Mouse (Mus musculus) forebrain, embryonic 16.5 days (tissue): ENCODE measurements around the gene Syt2. TPM values are rescaled to one million over a fixed set of nuclear protein-coding genes. Genes with fewer than 3 reads are reported as not detected.

Source experiments
- ATAC-seq: fragments of 200-750 bp; cut with Nextera tagmentation; 2 replicates; pipeline ENCODE4 v1.8.0; 2017; ENCODE audit warnings: mild to moderate bottlenecking, moderate library complexity
- H3K27ac ChIP-seq: fragments of 300-500 bp; sonication (generic); 2 replicates; pipeline ENCODE4 v1.5.1; 2014; ENCODE audit warnings: low read length, control low read depth
- H3K27me3 ChIP-seq: fragments of 300-500 bp; sonication (generic); replicated peaks from 2 replicates; pipeline ENCODE4 v1.6.1; 2014; ENCODE audit warnings: low read length; ENCODE audit not compliant: control insufficient read depth, insufficient read depth
- H3K36me3 ChIP-seq: fragments of 300-500 bp; sonication (generic); 2 replicates; pipeline ENCODE4 v1.6.1; 2014; ENCODE audit not compliant: control insufficient read depth, insufficient read depth
- H3K4me1 ChIP-seq: fragments of 300-500 bp; sonication (generic); replicated peaks from 2 replicates; pipeline ENCODE4 v1.6.1; 2014; ENCODE audit warnings: low read length; ENCODE audit not compliant: control insufficient read depth, insufficient read depth
- H3K4me2 ChIP-seq: fragments of 300-500 bp; sonication (generic); 2 replicates; pipeline ENCODE4 v1.6.1; 2014; ENCODE audit warnings: mild to moderate bottlenecking, low read length, control low read depth
- H3K4me3 ChIP-seq: fragments of 300-500 bp; sonication (generic); replicated peaks from 2 replicates; pipeline ENCODE4 v1.5.1; 2014; ENCODE audit warnings: mild to moderate bottlenecking, low read length, control low read depth
- H3K9ac ChIP-seq: fragments of 300-500 bp; sonication (generic); replicated peaks from 2 replicates; pipeline ENCODE4 v1.6.1; 2014; ENCODE audit warnings: low read depth, low read length, control low read depth
- H3K9me3 ChIP-seq: fragments of 300-500 bp; sonication (generic); 2 replicates; pipeline ENCODE4 v1.6.1; 2016; ENCODE audit warnings: low read length; ENCODE audit not compliant: control insufficient read depth
- WGBS: fragments of 180-500 bp; shearing (Covaris S2); extraction: QIAGEN DNeasy Blood & Tissue Kit; methylation state at CpG from one replicate; pipeline ENCODE4 v1.1.7; 2014; 5-methylcytosine and 5-hydroxymethylcytosine counted together
- polyA plus RNA-seq: library from polyadenylated mRNA; unstranded; fragments of >200 nt; fragmentation: Nextera tagmentation; extraction: Ambion mirVana; gene quantifications from 2 replicates; pipeline ENCODE4 v1.2.1, GENCODE M21; 2015

Gene Syt2
- polyA plus RNA-seq, 1 experiment from 2014 or later: 1.1 TPM

DNA sequence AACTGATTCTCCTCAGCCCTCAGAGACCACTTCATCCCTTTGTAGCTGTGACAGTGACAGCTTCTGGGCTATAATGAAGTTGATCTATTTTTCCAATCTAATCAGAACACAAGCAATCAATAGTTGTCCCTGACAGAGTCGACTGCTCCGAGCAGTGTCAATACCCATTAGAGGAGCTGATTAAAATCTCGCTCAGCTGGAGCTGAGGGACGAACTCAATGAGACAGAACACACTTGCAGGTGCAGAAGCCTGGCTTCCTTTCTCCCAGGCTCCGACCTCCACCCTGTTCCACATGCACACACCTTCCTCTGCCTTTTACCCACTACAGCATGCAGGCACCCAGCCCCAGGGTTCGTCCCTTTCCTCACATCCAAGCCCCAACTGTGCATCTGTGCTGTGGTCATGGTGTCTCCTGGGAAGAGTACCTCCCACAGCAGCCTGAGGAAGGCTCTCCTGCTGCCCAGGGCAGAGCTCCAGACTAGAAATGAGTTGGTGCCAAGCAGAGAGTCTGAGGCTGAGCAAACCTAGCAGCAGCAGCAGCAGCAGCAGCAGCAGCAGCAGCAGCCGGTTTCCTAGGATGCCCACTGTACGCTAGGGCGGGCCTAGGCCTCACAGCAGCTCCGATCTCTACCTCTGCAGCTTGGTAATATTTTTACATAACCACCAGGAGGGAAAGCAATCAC lies 109.9 kb downstream of the Syt2 start:
- H3K27me3 ChIP-seq: no peaks in the 10 kb centered on the region
- no peak overlapping the region for H3K9ac ChIP-seq
- H3K4me1 ChIP-seq: no peaks in the 10 kb centered on the region
- no peaks in the 10 kb centered on the region for H3K36me3 ChIP-seq
- H3K27ac ChIP-seq: no peak overlapping the region
- WGBS: 67% methylated on average over 10 of the region's 10 CpGs
- H3K9me3 ChIP-seq: no peaks in the 10 kb centered on the region
- no peak overlapping the region for H3K4me3 ChIP-seq
- no peak overlapping the region for H3K4me2 ChIP-seq
- no peak for ATAC-seq

DNA sequence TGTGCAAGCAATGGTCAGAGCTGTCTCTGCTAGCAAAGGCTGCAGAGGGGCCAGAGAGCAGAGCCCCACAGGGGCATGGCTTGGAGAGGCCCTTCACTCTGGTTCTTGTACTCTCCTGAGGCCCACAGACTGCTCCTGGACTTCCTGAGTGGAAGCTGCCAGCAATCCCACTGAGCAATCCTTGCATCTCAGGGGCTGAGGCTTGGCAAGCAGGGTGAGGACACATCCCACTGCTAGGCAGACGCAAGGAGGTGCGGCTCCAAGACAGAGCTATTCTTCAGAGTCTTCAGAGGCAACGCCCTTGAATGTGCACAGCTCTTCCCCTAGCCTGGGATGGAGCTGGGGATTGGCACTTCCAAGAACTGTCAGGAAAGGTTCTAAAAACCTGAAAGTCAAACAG lies 110.8 kb downstream of the Syt2 start:
- no peak overlapping the region for H3K9ac ChIP-seq

DNA sequence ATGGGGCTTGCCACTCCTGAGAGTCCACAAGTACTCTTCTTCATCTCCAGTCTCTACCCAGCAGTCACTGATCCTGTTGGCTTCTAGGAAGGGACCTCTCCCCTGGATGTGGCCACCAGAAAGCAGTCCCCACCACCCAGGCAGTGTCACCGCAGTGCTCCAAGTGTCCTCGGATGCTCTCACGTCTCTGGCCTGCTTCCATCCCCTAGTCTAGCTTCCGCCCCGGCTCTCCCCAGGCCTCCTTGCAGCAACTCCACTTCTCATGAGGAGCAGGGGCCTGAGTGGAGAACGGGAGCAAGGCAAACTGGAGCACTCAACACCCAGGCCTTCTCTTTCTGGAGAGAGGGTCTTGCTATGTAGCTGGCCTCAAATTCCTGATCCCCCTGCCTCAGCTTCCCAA lies 112.7 kb downstream of the Syt2 start:
- 89% methylated on average over 6 of the region's 6 CpGs for WGBS
- Histone ChIP-seq H3K4me1 (no peaks in the 10 kb centered on the region), H3K4me2 (no peak overlapping the region), H3K27ac (no peak overlapping the region), H3K9ac (no peak overlapping the region), H3K27me3 (no peaks in the 10 kb centered on the region), H3K4me3 (no peak overlapping the region), H3K9me3 (no peaks in the 10 kb centered on the region), H3K36me3 (no peaks in the 10 kb centered on the region)
- no peak for ATAC-seq

More for the DNA sequence above, 110.8 kb downstream of the Syt2 start:
- Histone ChIP-seq H3K4me2 (no peak overlapping the region), H3K27me3 (no peaks in the 10 kb centered on the region), H3K4me3 (no peak overlapping the region), H3K36me3 (no peaks in the 10 kb centered on the region), H3K27ac (no peak overlapping the region), H3K9me3 (no peaks in the 10 kb centered on the region), H3K4me1 (no peaks in the 10 kb centered on the region)
- ATAC-seq: no peak
- WGBS: 83% methylated on average over 3 of the region's 3 CpGs

DNA sequence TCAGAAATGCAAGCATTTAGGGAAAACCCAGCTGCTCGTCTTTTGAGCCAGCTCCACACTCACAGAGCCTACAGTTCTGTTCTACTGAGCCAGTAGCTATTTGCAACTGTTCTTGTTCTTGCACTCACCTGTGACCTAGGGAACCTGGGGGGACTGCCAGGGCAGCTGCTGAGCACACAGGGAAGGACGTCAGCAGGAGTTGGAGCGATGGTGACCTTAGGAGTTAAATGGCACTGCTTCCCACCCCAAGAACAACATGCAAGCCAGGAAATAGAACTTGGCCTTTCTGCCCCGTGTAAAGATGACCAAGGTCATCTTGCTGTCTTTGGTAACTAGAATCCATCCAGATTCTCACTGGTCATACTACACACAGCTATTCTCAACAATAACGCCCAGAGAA lies 114.2 kb downstream of the Syt2 start:
- Histone ChIP-seq H3K4me1 (no peaks in the 10 kb centered on the region), H3K27ac (no peak overlapping the region), H3K36me3 (no peaks in the 10 kb centered on the region), H3K27me3 (no peaks in the 10 kb centered on the region), H3K4me3 (no peak overlapping the region), H3K9ac (no peak overlapping the region), H3K9me3 (no peaks in the 10 kb centered on the region), H3K4me2 (no peak overlapping the region)
- ATAC-seq: no peak
- WGBS: 81% methylated on average over 5 of the region's 5 CpGs

DNA sequence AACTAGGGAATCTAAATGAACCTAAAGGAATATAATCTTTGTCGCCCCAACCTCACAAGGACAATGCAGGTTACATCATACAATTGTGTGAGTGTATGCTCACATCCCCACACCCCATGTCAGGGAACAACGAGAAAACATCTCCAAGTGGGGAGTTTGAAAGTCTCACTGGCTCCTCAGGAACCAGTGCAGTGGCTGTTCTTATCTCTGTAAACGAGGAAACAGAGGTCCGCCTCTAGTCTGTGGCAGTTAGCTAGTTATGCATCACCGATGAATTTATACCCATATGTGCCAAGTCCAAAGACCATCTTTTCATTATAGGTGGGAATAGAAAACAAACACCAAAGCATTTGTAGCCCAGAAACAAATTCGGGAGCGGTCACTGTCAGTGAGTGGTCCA lies 115.1 kb downstream of the Syt2 start:
- Histone ChIP-seq H3K36me3 (no peaks in the 10 kb centered on the region), H3K27ac (no peak overlapping the region), H3K9me3 (no peaks in the 10 kb centered on the region), H3K9ac (no peak overlapping the region), H3K4me2 (no peak overlapping the region), H3K4me3 (no peak overlapping the region), H3K4me1 (no peaks in the 10 kb centered on the region), H3K27me3 (no peaks in the 10 kb centered on the region)
- WGBS: 89% methylated on average over 7 of the region's 7 CpGs
- ATAC-seq: no peak

DNA sequence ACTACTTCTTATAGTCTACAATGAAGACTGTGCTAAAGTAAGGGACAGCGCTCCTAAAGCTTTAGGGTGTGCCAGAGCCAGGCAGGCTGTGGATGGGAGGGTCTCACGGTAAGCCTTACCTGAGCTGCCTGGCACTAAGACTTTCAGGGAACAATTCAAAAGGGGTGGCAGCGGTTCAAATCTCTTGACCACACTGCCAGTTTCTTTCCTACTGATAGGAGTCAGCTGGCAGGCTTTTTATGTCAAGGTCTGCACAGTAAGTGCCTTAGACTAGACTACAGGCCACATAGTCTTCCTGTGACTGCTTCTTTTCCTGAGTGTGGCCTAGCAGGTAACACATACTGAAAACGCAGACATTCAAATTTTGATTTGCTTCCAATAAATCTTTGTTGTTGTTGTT lies 116.8 kb downstream of the Syt2 start:
- H3K36me3 ChIP-seq: peaks cover 5% of the 10 kb centered on the region; the same call in 1 of the 2 replicates
- WGBS: 88% methylated on average over 4 of the region's 4 CpGs
- H3K4me3 ChIP-seq: no peak overlapping the region
- no peaks in the 10 kb centered on the region for H3K4me1 ChIP-seq
- no peak overlapping the region for H3K27ac ChIP-seq
- no peaks in the 10 kb centered on the region for H3K27me3 ChIP-seq
- no peaks in the 10 kb centered on the region for H3K9me3 ChIP-seq
- no peak overlapping the region for H3K9ac ChIP-seq
- no peak overlapping the region for H3K4me2 ChIP-seq
- no peak for ATAC-seq

DNA sequence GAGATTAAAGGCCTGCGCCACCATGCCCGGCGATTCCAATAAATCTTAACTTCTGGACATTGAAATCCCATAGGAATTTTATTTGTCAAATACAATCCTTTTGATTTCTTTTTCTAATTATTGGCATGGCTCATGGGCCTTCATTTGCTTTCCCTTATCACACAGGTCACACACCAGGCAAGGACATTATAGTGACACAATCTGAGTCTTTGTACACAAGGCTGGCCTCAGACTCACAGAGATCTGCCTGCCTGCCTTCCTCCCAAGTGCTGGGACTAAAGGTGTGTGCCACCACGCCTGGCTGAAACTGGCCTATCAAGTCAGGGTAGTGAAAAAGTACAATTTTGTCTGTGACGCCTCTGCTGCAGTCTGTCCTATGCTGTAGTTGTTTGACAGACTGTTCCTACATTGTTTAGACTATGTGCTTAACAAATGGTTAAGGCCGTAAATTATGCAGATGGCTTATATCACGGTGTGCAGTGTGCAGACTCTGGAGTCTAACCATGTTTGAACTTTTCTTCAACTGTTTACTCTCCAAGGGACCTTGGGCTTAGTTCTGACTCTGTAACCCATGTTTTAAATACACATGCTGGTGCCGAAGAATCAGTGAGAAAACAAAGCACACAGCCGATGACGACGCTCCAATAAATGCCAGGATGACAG lies 117.4 kb downstream of the Syt2 start:
- Histone ChIP-seq H3K27ac (no peak overlapping the region), H3K4me2 (no peak overlapping the region), H3K27me3 (no peaks in the 10 kb centered on the region), H3K9ac (no peak overlapping the region), H3K36me3 (peaks cover 5% of the 10 kb centered on the region; the same call in 1 of the 2 replicates), H3K4me1 (no peaks in the 10 kb centered on the region), H3K9me3 (no peaks in the 10 kb centered on the region), H3K4me3 (no peak overlapping the region)
- ATAC-seq: no peak
- WGBS: 89% methylated on average over 11 of the region's 11 CpGs

DNA sequence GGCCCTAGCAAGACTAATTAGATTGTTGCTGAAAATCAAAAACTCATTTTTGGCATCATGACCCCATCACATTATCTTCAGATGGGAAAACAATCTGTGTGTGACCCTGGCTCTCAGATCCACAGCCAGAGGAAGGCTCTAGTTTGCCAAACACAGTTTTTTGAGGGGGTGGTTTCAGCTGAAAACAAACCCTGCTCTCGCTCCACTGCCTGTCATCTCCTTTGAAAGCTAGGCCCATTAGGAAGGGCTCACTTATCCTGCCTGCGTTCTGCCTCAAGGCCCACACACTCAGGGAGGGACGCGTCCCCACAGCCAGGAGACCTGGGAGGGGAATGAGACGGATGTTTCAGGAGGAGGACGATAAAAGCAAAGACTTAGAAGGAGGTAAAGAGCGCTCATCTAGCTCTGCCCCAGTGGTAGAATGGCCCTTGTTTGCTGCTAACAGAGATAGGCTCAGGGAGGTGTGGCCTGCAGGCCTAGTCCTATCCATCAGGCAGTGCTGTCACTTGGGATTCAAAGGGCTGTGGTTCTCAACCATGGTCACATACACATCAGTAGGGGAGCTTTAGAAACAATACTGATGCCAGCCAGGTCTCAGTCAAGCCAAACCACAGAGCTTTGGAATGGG lies 118.5 kb downstream of the Syt2 start:
- H3K36me3 ChIP-seq: peaks cover 5% of the 10 kb centered on the region; the same call in 1 of the 2 replicates
- H3K9me3 ChIP-seq: no peaks in the 10 kb centered on the region
- H3K4me3 ChIP-seq: no peak overlapping the region
- no peaks in the 10 kb centered on the region for H3K27me3 ChIP-seq
- no peak for ATAC-seq
- H3K9ac ChIP-seq: no peak overlapping the region
- WGBS: 53% methylated on average over 7 of the region's 7 CpGs
- no peak overlapping the region for H3K27ac ChIP-seq
- H3K4me1 ChIP-seq: no peaks in the 10 kb centered on the region
- no peak overlapping the region for H3K4me2 ChIP-seq

DNA sequence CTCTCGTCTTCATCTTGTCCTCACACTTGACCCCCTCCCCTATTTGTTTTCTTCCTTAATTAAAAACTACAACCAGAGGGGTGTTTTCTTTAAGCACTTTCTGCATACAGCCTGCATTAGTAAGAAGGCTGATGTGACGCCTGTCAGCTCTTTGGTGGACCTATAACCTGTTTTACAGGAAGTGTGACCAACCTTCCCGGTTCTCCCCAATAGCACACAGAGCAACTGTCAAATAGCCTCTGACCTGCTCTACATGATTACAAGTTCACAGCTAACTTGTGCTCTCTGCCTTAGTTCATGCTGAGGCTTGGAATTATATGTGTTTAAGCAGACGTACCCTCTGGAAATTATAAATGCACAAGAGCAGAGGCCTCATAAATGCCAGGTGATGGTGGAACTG lies 120.0 kb downstream of the Syt2 start:
- no peak for ATAC-seq
- no peak overlapping the region for H3K9ac ChIP-seq
- no peak overlapping the region for H3K4me3 ChIP-seq
- no peak overlapping the region for H3K4me2 ChIP-seq
- no peak overlapping the region for H3K27ac ChIP-seq
- 88% methylated on average over 4 of the region's 4 CpGs for WGBS
- H3K4me1 ChIP-seq: no peaks in the 10 kb centered on the region
- H3K27me3 ChIP-seq: no peaks in the 10 kb centered on the region
- peaks cover 5% of the 10 kb centered on the region; the same call in 1 of the 2 replicates for H3K36me3 ChIP-seq
- no peaks in the 10 kb centered on the region for H3K9me3 ChIP-seq
